Mouse (Mus musculus): Measurements from ENCODE around the gene Zfp655. TPM values are rescaled to one million over a fixed set of nuclear protein-coding genes. Genes with fewer than 3 reads are reported as not detected.
A peak's percentile ranks its signal among the peaks of the same experiment; 100 is the strongest.

Zfp655 gene
- 32.3 and 33.2 TPM in 2 replicates for polyA plus RNA-seq (2015; fragmentation: Nextera tagmentation; extraction: Ambion mirVana)

DNA sequence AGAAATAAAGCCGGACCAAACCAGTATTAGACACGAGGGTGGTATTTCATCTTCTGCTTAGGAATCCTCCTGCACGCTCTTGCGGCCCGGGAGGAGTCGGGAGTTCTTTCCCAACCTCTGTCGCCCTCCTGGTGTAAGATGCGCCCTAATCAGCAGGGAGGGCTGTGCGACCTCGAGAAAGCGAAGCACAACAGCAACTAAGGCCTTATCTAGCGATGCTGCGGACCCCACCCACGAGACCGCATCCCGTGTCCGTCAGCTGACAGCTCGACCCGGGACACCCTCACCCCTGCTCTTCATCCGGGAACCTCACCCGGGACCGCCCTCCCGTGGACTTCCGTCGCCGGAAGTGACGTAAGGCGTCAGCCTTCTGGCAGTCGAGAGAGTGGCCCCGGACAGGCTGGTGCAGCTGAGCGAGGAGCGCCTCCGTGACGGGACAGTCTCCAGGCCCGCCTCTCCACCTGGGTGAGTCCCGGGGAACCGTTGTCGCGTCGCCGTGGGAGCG is at the start of gene Zfp655:
Gene Zfp655 (plus strand): TSS at position 349 of the 505 bp plus-strand sequence.
- WGBS = under 1% methylated on average over 42 of the region's 42 CpGs

DNA sequence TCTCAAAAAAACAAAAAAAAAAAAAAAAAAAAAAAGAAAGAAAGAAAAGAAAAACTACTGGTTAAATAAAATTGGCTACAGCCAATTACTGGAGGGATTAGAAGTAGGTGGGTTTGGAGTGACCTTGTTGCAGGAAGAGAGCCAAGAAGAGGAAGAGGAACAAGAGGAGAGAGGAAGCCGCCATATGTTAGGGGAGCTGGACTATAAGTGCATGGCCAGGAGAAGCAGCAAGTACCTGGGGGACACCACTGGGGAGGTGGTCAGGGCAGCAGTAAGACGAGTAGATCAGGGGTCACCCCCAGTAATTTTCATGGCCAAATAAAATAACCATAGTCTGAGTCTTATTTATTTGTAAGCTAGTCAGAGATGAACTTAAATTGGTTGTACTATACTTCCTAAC is 46.3 kb upstream of the Zfp655 start:
- Histone ChIP-seq H3K36me3 (peaks cover 78% of the 10 kb centered on the region), H3K27ac (no peak overlapping the region), H3K4me1 (peaks cover 8% of the 10 kb centered on the region), H3K27me3 (no peaks in the 10 kb centered on the region), H3K9ac (no peak overlapping the region), H3K9me3 (no peaks in the 10 kb centered on the region), H3K4me2 (no peak overlapping the region), H3K4me3 (no peak overlapping the region)
- ATAC-seq (ENCODE audit: insufficient number of reproducible peaks, low FRiP score, low TSS enrichment, low read depth) = no peak
- WGBS = 80% methylated on average over 2 of the region's 2 CpGs

More for the DNA sequence above, at the start of gene Zfp655:
- H3K4me3 ChIP-seq = peak within 1 kb of the TSS; percentile 72
- no peaks in the 10 kb centered on the region for H3K27me3 ChIP-seq
- peak within 1 kb of the TSS; percentile 67 for H3K4me2 ChIP-seq
- no peaks in the 10 kb centered on the region for H3K9me3 ChIP-seq
- H3K27ac ChIP-seq = peak within 1 kb of the TSS; percentile 91
- peak; percentile 96 for ATAC-seq (ENCODE audit: insufficient number of reproducible peaks, low FRiP score, low TSS enrichment, low read depth)
- H3K4me1 ChIP-seq = peaks cover 16% of the 10 kb centered on the region
- H3K9ac ChIP-seq = peak within 1 kb of the TSS; percentile 85
- H3K36me3 ChIP-seq = peaks cover 31% of the 10 kb centered on the region

DNA sequence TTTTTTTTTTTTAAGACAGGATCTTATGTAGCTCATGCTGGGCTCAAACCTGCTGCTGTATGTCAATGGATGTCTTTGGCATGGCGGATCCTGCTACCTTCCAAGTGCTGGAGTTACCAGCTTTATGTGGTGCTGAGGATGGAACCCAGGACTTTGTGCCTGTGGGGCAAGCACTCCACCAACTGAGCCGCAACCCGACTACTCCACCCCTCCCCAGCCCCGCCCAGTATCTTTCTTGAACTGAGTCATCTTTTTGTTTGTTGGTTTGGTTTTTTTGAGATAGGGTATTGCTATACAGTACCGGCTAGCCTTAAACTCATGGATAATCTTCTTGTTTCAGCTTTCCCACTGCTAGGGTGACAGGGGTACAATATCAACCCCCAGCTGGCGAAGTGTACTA is 42.1 kb upstream of the Zfp655 start:
- Histone ChIP-seq H3K27ac (no peak overlapping the region), H3K36me3 (peaks cover 45% of the 10 kb centered on the region), H3K4me1 (peaks cover 18% of the 10 kb centered on the region), H3K9ac (no peak overlapping the region), H3K4me2 (no peak overlapping the region), H3K9me3 (no peaks in the 10 kb centered on the region), H3K27me3 (no peaks in the 10 kb centered on the region), H3K4me3 (no peak overlapping the region)
- ATAC-seq (ENCODE audit: insufficient number of reproducible peaks, low FRiP score, low TSS enrichment, low read depth) = no peak
- 87% methylated on average over 6 of the region's 6 CpGs for WGBS

DNA sequence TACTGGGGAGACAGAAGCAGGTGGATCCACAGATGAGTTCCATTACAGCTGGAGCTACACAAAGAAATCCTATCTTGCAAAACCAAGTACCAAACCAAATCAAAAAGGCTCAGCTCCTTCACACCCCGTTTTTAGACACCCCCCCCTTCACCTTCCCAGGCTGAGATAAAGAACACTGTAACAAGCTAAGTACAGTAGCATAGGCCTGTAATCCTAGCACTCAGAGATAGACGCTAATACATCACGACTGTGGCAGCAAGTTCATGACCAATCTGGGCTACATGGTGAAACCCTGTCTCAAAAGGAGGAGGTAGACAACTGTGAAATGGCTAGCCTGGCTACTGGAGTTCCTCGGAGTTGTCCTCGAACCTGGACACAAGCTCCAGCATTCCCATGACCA is 41.1 kb upstream of the Zfp655 start:
- no peak overlapping the region for H3K27ac ChIP-seq
- peaks cover 47% of the 10 kb centered on the region for H3K36me3 ChIP-seq
- H3K4me2 ChIP-seq = peak overlapping the region; percentile 70
- peak overlapping the region; percentile 79 for H3K4me3 ChIP-seq
- ATAC-seq (ENCODE audit: insufficient number of reproducible peaks, low FRiP score, low TSS enrichment, low read depth) = no peak
- H3K9me3 ChIP-seq = no peaks in the 10 kb centered on the region
- no peaks in the 10 kb centered on the region for H3K27me3 ChIP-seq
- WGBS = 42% methylated on average over 5 of the region's 5 CpGs
- peak overlapping the region; percentile 82 for H3K9ac ChIP-seq
- peaks cover 18% of the 10 kb centered on the region for H3K4me1 ChIP-seq

DNA sequence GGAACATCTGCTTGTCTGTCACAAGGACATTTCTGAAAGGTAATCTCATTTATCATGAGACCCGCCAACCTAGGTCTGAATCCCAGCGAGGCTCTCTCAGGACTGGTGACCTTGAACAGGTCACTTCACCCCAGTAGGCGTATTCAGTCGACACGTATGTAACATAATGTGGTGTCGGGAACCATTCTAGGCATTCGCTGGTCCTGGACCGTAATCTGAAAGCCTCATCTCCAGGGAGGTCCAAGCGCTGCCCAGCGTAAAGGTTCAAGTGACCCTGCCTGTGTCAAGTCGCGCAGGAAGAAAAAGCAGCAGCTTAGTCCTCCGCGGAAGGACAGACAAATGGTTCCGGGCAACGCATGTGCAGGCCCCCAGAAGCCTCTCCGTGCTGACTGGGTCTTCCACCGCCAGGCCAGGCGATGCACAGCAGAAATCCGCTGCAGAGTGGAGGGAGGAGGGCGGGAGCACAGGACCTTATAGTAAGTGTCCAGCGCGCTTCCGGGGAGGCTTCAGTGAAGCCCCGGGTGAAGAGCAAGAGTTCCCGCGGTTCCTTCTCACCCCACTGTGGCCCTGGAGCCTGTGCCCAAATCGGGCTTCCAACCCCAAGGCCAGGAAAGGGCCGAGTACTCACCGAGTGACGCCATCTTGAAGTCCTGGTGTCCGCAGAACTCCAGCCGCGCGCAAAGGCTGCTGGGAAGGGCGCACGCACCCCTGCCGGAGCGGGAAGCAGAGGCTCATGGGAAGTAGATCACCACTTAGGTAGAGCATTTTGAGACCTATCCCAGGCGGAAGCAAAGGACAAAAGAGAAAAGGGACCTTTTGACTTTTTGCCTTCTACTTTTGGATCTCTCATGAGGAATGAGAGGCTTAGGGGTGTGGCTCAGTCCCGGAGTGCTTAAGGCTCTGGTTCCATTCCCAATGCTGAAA is 40.4 kb upstream of the Zfp655 start:
- H3K36me3 ChIP-seq = peaks cover 47% of the 10 kb centered on the region
- H3K4me3 ChIP-seq = peak overlapping the region; percentile 79
- under 1% methylated on average over 41 of the region's 41 CpGs for WGBS
- H3K9me3 ChIP-seq = no peaks in the 10 kb centered on the region
- no peaks in the 10 kb centered on the region for H3K27me3 ChIP-seq
- peak overlapping the region; percentile 70 for H3K4me2 ChIP-seq
- H3K4me1 ChIP-seq = peaks cover 18% of the 10 kb centered on the region
- H3K9ac ChIP-seq = peak overlapping the region; percentile 82
- peak; percentile 81 for ATAC-seq (ENCODE audit: insufficient number of reproducible peaks, low FRiP score, low TSS enrichment, low read depth)
- H3K27ac ChIP-seq = peak overlapping the region; percentile 89

DNA sequence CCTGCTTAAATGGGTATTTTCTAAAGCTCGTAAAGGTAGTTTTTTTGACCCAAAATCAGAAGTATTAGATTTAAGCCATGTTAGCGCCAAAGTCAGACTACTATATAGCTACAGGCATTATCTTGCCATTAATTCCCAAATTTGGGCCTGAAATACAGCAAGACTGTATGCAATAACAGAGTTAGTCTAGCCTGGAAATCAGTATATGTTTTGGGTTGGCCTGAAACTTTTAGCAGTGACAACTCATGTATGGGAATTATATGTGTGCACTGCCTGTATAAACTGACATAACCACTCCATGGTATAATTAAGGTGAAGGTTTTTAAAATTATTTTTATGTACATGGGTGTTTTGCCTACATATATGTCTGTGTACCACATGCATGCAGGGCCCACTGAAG is 39.6 kb upstream of the Zfp655 start, which contains the start of gene Atp5j2:
Gene Atp5j2 (minus strand): TSS at position 101 of the 400 bp plus-strand sequence.
- H3K27ac ChIP-seq = peak within 1 kb of the TSS; percentile 89
- peak within 1 kb of the TSS; percentile 70 for H3K4me2 ChIP-seq
- H3K36me3 ChIP-seq = peaks cover 44% of the 10 kb centered on the region
- H3K27me3 ChIP-seq = no peaks in the 10 kb centered on the region
- peak within 1 kb of the TSS; percentile 79 for H3K4me3 ChIP-seq
- WGBS = 90% methylated on average over 2 of the region's 2 CpGs
- H3K9ac ChIP-seq = peak within 1 kb of the TSS; percentile 82
- no peak for ATAC-seq (ENCODE audit: insufficient number of reproducible peaks, low FRiP score, low TSS enrichment, low read depth)
- peaks cover 18% of the 10 kb centered on the region for H3K4me1 ChIP-seq
- H3K9me3 ChIP-seq = no peaks in the 10 kb centered on the region

DNA sequence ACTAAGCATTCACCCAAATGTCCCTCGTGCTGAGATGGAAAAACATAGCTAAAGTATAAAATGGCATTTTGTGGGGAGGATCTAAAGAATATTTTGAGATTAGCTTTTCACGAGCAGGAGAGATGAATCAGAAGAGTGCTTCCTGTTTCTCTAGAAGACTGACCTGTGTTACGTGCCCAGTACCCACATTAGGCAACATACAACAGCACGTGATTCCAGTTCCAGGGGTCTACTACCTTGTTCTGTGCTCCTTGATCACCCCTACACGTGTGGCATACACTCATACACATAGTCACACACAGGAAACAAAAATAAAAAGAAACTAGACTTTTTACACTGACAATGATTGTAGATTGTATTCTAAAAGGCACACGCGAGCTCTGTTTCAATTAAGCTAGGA is 31.1 kb upstream of the Zfp655 start:
- no peak overlapping the region for H3K27ac ChIP-seq
- ATAC-seq (ENCODE audit: insufficient number of reproducible peaks, low FRiP score, low TSS enrichment, low read depth) = no peak
- H3K27me3 ChIP-seq = no peaks in the 10 kb centered on the region
- H3K9me3 ChIP-seq = no peaks in the 10 kb centered on the region
- peaks cover 20% of the 10 kb centered on the region for H3K36me3 ChIP-seq
- H3K9ac ChIP-seq = no peak overlapping the region
- WGBS = 77% methylated on average over 7 of the region's 7 CpGs
- H3K4me1 ChIP-seq = peaks cover 16% of the 10 kb centered on the region
- peak overlapping the region; percentile 81 for H3K4me3 ChIP-seq
- H3K4me2 ChIP-seq = 0 out of 2 replicates have a peak overlapping the region, but pooled peaks have one; percentile 93

DNA sequence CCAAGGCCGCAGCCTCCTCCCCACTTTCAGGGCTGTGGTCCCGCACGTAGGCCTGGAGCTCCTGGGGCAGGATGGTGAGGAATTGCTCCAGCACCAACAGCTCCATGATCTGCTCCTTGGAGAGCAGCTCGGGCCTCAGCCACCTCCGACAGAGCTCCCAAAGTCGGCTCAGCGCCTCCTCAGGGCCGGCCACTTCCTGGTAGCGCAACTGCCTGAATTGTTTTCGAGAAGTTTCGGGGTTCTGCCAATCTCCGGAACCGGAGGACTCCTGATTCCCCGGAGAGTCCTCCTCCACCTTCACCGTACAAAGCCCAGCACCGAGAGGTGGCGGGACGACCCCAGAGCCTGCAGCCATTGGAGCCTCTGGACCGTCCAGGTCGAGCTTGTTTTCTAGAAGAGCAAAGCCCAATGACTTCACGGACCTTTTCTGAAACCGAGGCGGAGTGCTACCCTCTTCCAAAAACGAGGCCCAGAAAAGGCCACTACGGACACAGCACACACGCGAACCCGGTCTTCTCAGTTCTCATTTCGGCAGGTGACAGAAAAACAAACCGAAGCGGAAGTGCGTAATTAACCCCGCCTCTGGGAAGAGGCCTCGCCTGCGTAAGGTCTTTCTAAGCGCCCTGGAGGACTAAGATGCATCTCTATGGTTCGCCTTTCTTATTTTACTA is 30.1 kb upstream of the Zfp655 start, which contains the start of gene Zkscan14:
Gene Zkscan14 (minus strand): TSS at position 548 of the 671 bp plus-strand sequence.
- Histone ChIP-seq H3K27ac (peak within 1 kb of the TSS; percentile 77), H3K4me3 (peak within 1 kb of the TSS; percentile 81), H3K36me3 (peaks cover 9% of the 10 kb centered on the region), H3K4me1 (peaks cover 24% of the 10 kb centered on the region), H3K9me3 (no peaks in the 10 kb centered on the region), H3K27me3 (no peaks in the 10 kb centered on the region), H3K4me2 (peak within 1 kb of the TSS; percentile 93), H3K9ac (peak within 1 kb of the TSS; percentile 81)
- no peak for ATAC-seq (ENCODE audit: insufficient number of reproducible peaks, low FRiP score, low TSS enrichment, low read depth)
- WGBS = 2% methylated on average over 37 of the region's 37 CpGs

DNA sequence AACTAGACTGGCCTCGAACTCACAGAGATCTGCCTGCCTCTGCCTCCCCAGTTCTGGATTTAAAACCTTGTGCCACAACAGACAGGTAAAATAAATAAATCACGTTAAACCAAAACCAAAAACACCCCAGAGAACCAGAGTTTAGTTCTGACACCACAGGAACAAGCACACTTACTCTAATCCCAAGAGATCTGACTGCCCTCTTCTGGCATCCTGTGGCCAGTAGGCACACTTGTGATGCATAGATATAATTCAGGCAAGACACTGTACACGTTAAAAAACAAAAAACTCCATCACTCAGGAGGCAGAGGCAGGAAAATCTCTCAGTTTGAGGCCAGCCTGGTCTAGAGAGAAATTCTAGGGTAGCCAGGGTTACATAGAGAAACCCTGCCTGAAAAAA is 29.1 kb upstream of the Zfp655 start:
- Histone ChIP-seq H3K27ac (no peak overlapping the region), H3K4me2 (no peak overlapping the region), H3K36me3 (peaks cover 12% of the 10 kb centered on the region), H3K27me3 (no peaks in the 10 kb centered on the region), H3K4me1 (peaks cover 24% of the 10 kb centered on the region), H3K9ac (no peak overlapping the region), H3K9me3 (no peaks in the 10 kb centered on the region), H3K4me3 (no peak overlapping the region)
- ATAC-seq (ENCODE audit: insufficient number of reproducible peaks, low FRiP score, low TSS enrichment, low read depth) = no peak
- 53% methylated on average over 3 of the region's 3 CpGs for WGBS

DNA sequence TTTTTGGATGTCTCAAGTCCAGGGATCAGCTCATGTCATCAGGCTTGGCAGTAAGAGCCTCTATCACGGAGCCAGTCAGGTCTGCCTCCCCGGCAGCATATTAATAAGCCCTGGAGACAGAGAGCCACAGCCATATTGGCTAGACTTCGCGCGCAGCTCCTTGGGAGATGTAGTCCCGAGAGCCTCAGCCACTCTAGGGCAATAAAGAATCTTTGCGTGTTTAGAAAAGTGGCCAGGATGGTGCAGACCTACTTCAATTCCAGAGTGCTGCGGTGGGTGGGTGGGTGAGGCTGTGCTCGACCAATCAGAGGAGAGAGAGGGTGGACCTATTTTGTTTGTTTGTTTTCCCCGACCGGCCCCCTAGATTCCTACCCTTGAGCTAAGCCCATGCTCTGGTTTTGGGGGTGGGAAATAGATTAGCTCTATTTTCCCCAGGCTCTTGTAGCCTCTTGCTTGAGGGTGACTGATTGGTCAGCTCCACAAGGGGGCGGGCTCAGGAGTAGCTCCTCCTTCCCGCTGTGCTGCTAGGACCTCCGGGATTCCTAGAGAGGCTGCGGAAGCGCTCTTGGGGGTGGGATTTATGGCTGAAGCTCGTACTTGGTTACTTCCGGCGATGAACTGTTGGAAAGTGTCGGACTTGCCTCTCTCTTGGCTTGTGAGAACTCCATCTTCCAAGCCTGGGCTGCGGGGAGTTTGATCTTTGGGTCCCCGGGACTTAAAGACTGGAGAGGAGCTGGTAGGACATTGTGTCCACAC is 27.4 kb upstream of the Zfp655 start, which contains the start of gene Zkscan5:
Gene Zkscan5 (plus strand): TSS at position 627 of the 756 bp plus-strand sequence.
- ATAC-seq (ENCODE audit: insufficient number of reproducible peaks, low FRiP score, low TSS enrichment, low read depth) = peak; percentile 97
- peaks cover 24% of the 10 kb centered on the region for H3K4me1 ChIP-seq
- H3K27me3 ChIP-seq = no peaks in the 10 kb centered on the region
- H3K4me3 ChIP-seq = peak within 1 kb of the TSS; percentile 64
- no peaks in the 10 kb centered on the region for H3K9me3 ChIP-seq
- peak within 1 kb of the TSS; percentile 88 for H3K27ac ChIP-seq
- peak within 1 kb of the TSS; percentile 61 for H3K9ac ChIP-seq
- WGBS = under 1% methylated on average over 22 of the region's 22 CpGs
- H3K4me2 ChIP-seq = peak within 1 kb of the TSS; percentile 64
- H3K36me3 ChIP-seq = peaks cover 14% of the 10 kb centered on the region; the same call in 1 of the 2 replicates

DNA sequence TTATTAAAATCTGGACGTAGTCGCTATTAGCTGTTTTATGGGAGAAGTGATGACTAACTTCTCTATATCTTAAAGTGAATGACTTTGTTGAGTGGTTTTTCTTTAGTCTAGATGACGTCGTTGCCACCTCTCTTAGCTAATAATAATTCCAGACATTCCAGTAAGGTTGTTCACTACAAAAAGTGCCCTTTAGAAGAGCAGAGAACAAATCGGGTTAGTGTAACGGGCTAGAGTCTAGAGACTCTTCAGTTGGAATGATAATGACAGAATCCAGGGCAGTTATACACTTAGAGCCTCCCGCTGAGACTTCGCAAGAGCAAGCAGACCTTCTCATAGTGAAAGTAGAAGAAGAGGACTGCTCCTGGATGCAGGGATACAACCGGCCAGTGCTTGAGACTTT is 26.5 kb upstream of the Zfp655 start:
- no peak for ATAC-seq (ENCODE audit: insufficient number of reproducible peaks, low FRiP score, low TSS enrichment, low read depth)
- Histone ChIP-seq H3K27me3 (no peaks in the 10 kb centered on the region), H3K27ac (no peak overlapping the region), H3K36me3 (peaks cover 22% of the 10 kb centered on the region), H3K4me1 (peaks cover 24% of the 10 kb centered on the region), H3K4me2 (peak overlapping the region; percentile 64), H3K9ac (peak overlapping the region; percentile 5; the same call in 1 of the 2 replicates), H3K4me3 (peak overlapping the region; percentile 64), H3K9me3 (no peaks in the 10 kb centered on the region)
- WGBS = 14% methylated on average over 9 of the region's 9 CpGs

All from limb, embryonic 15.5 days (tissue).